Mouse (Mus musculus) lung, postnatal 0 days (tissue): ENCODE results near the gene Fam129b.

ENCODE experiments used
- CTCF ChIP-seq: IDR thresholded peaks from 2 replicates; pipeline ENCODE4 v1.5.1; 2016; ENCODE audit warnings: antibody characterized with exemption, mild to moderate bottlenecking
- EP300 ChIP-seq: IDR thresholded peaks from 2 replicates; pipeline ENCODE4 v1.6.1; 2016; ENCODE audit warnings: antibody characterized with exemption, mild to moderate bottlenecking, control low read depth

DNA sequence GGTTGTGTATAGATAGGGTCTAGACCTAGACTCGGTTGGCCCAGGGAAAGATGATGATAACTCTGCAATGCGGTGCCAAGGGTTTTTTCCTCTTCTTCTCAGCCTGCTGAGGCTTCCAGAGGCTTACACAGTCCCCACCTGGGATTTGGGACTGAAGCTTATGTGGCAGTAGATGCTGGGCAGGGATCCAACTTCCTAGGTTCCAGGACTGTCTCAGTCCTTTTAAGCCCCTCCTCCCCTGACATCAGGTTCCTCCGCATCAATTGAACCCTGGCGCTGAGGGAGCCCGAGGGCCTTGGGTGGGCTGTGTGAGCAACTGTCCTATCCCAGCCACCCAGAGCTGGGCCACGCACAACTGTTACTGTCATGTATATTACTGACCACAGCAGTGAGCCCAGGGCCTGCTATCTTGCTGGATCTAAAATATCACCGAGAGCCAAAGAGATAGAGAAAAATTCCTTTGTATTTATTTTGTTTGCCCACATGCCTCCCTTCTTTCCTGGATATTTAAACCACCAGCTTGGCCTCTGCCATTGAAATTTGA, 35.8 kb downstream of the Fam129b start:
- TF ChIP-seq CTCF (no peak), EP300 (no peak)
